Mouse (Mus musculus): ENCODE data around the gene Cfap299. TPM values are rescaled to one million over a fixed set of nuclear protein-coding genes. Genes with fewer than 3 reads are reported as not detected.

Gene Cfap299
- polyA plus RNA-seq (2011; ENCODE audit: insufficient read depth, insufficient read length, low replicate concordance, missing spikeins): not detected in 2 replicates

- 2% methylated on average over 46 of the region's 46 CpGs for WGBS
- H3K4me1 ChIP-seq (ENCODE audit: control insufficient read depth, insufficient read depth, low read length): no peaks in the 10 kb centered on the region
- H3K27ac ChIP-seq (ENCODE audit: control insufficient read depth, insufficient read depth, low read depth, low read length, poor library complexity): no peak within 1 kb of the TSS
- TF ChIP-seq CTCF (IDR thresholded peaks at IDR 0.05; ENCODE audit: control insufficient read depth, insufficient read depth, low read length) (peak; percentile 76), POLR2A (IDR thresholded peaks at IDR 0.05; ENCODE audit: borderline replicate concordance, control insufficient read depth, low read depth, low read length) (no peak)
- peak within 1 kb of the TSS; percentile 81 for H3K4me3 ChIP-seq (replicated peaks; ENCODE audit: control insufficient read depth, low read depth, low read length)
Measured at GRCm38 (mm10) chr5:98328848-98329624, at the start of gene Cfap299. Cfap299 (plus strand) TSS chr5:98329304.

GRCm38 (mm10) chr5:98281993-98282392 lies 47.1 kb upstream of the Cfap299 start:
- Histone ChIP-seq H3K27ac (ENCODE audit: control insufficient read depth, insufficient read depth, low read depth, low read length, poor library complexity) (no peak overlapping the region), H3K4me3 (replicated peaks; ENCODE audit: control insufficient read depth, low read depth, low read length) (no peak overlapping the region), H3K4me1 (ENCODE audit: control insufficient read depth, insufficient read depth, low read length) (no peaks in the 10 kb centered on the region)
- TF ChIP-seq POLR2A (IDR thresholded peaks at IDR 0.05; ENCODE audit: borderline replicate concordance, control insufficient read depth, low read depth, low read length) (no peak), CTCF (IDR thresholded peaks at IDR 0.05; ENCODE audit: control insufficient read depth, insufficient read depth, low read length) (no peak)
- WGBS: 81% methylated on average over 9 of the region's 9 CpGs

- 48% methylated on average over 17 of the region's 17 CpGs for WGBS
- Histone ChIP-seq H3K27ac (ENCODE audit: control insufficient read depth, insufficient read depth, low read depth, low read length, poor library complexity) (no peak overlapping the region), H3K4me3 (replicated peaks; ENCODE audit: control insufficient read depth, low read depth, low read length) (no peak overlapping the region), H3K4me1 (ENCODE audit: control insufficient read depth, insufficient read depth, low read length) (no peaks in the 10 kb centered on the region)
- no peak for TF ChIP-seq POLR2A (IDR thresholded peaks at IDR 0.05; ENCODE audit: borderline replicate concordance, control insufficient read depth, low read depth, low read length)
- no peak for TF ChIP-seq CTCF (IDR thresholded peaks at IDR 0.05; ENCODE audit: control insufficient read depth, insufficient read depth, low read length)
Measured at GRCm38 (mm10) chr5:98283696-98284478, 45.2 kb upstream of the Cfap299 start.

GRCm38 (mm10) chr5:98290642-98291041 lies 38.5 kb upstream of the Cfap299 start:
- 78% methylated on average over 8 of the region's 8 CpGs for WGBS
- Histone ChIP-seq H3K4me1 (ENCODE audit: control insufficient read depth, insufficient read depth, low read length) (no peaks in the 10 kb centered on the region), H3K4me3 (replicated peaks; ENCODE audit: control insufficient read depth, low read depth, low read length) (no peak overlapping the region), H3K27ac (ENCODE audit: control insufficient read depth, insufficient read depth, low read depth, low read length, poor library complexity) (no peak overlapping the region)
- TF ChIP-seq CTCF (IDR thresholded peaks at IDR 0.05; ENCODE audit: control insufficient read depth, insufficient read depth, low read length) (no peak), POLR2A (IDR thresholded peaks at IDR 0.05; ENCODE audit: borderline replicate concordance, control insufficient read depth, low read depth, low read length) (no peak)

- Histone ChIP-seq H3K27ac (ENCODE audit: control insufficient read depth, insufficient read depth, low read depth, low read length, poor library complexity) (no peak overlapping the region), H3K4me3 (replicated peaks; ENCODE audit: control insufficient read depth, low read depth, low read length) (no peak overlapping the region), H3K4me1 (ENCODE audit: control insufficient read depth, insufficient read depth, low read length) (no peaks in the 10 kb centered on the region)
- no peak for TF ChIP-seq CTCF (IDR thresholded peaks at IDR 0.05; ENCODE audit: control insufficient read depth, insufficient read depth, low read length)
- no peak for TF ChIP-seq POLR2A (IDR thresholded peaks at IDR 0.05; ENCODE audit: borderline replicate concordance, control insufficient read depth, low read depth, low read length)
- 6% methylated on average over 19 of the region's 19 CpGs for WGBS
Measured at GRCm38 (mm10) chr5:98292388-98293048, 36.6 kb upstream of the Cfap299 start.

- 8% methylated on average over 12 of the region's 12 CpGs for WGBS
- H3K4me3 ChIP-seq (replicated peaks; ENCODE audit: control insufficient read depth, low read depth, low read length): no peak overlapping the region
- H3K27ac ChIP-seq (ENCODE audit: control insufficient read depth, insufficient read depth, low read depth, low read length, poor library complexity): no peak overlapping the region
- TF ChIP-seq POLR2A (IDR thresholded peaks at IDR 0.05; ENCODE audit: borderline replicate concordance, control insufficient read depth, low read depth, low read length) (no peak), CTCF (IDR thresholded peaks at IDR 0.05; ENCODE audit: control insufficient read depth, insufficient read depth, low read length) (no peak)
- no peaks in the 10 kb centered on the region for H3K4me1 ChIP-seq (ENCODE audit: control insufficient read depth, insufficient read depth, low read length)
Measured at GRCm38 (mm10) chr5:98293049-98293715, 35.9 kb upstream of the Cfap299 start.

GRCm38 (mm10) chr5:98300079-98300478 lies 29.0 kb upstream of the Cfap299 start:
- H3K4me1 ChIP-seq (ENCODE audit: control insufficient read depth, insufficient read depth, low read length): no peaks in the 10 kb centered on the region
- no peak overlapping the region for H3K27ac ChIP-seq (ENCODE audit: control insufficient read depth, insufficient read depth, low read depth, low read length, poor library complexity)
- H3K4me3 ChIP-seq (replicated peaks; ENCODE audit: control insufficient read depth, low read depth, low read length): no peak overlapping the region
- TF ChIP-seq POLR2A (IDR thresholded peaks at IDR 0.05; ENCODE audit: borderline replicate concordance, control insufficient read depth, low read depth, low read length): no peak
- TF ChIP-seq CTCF (IDR thresholded peaks at IDR 0.05; ENCODE audit: control insufficient read depth, insufficient read depth, low read length): no peak
- WGBS: 84% methylated on average over 4 of the region's 4 CpGs
